Mouse (Mus musculus): ENCODE measurements at regions not wholly inside any gene's neighbourhood (a gene's known extent, or its start where the extent isn't known, plus 50 kb on each side); places are given as distances from the start of the nearest gene placed in this dataset.

- TF ChIP-seq CTCF (IDR thresholded peaks at IDR 0.05; ENCODE audit: borderline replicate concordance, extremely low read depth, insufficient read depth, insufficient read length) (no peak), POLR2A (IDR thresholded peaks at IDR 0.05; ENCODE audit: borderline replicate concordance, extremely low read depth, insufficient read depth, insufficient read length, poor library complexity, severe bottlenecking) (no peak)
These were observed 204.7 kb downstream of the Bcl11a start for GRCm38 (mm10) chr11:24282556-24282955.

Data from brain, embryonic 14.5 days (tissue).